Mouse (Mus musculus) left cerebral cortex, adult 2 months (tissue): ENCODE measurements at regions not wholly inside any gene's neighbourhood (a gene's known extent, or its start where the extent isn't known, plus 50 kb on each side); places are given as distances from the start of the nearest gene placed in this dataset.
A peak's percentile ranks its signal among the peaks of the same experiment; 100 is the strongest.

Source experiments
- DNase-seq, 2 experiments: peaks; one replicate each; pipeline ENCODE4 v3.0.0; 2021 to 2022; ENCODE audit warnings: low spot score in 2 of 2, mixed read lengths in 1 of 2; ENCODE audit errors: extremely low spot score in 1 of 2
- H3K27ac ChIP-seq: fragments of 200-600 bp; 2 replicates; pipeline ENCODE4 v1.8.1; 2022
- H3K4me3 ChIP-seq: fragments of 200-600 bp; 2 replicates; pipeline ENCODE4 v1.8.1; 2022
- CTCF ChIP-seq: fragments of 200-600 bp; IDR thresholded peaks from 2 replicates; pipeline ENCODE4 v1.8.1; 2022; ENCODE audit warnings: antibody characterized with exemption, mild to moderate bottlenecking, moderate library complexity
- intact Hi-C: fragments of 180-260 bp; cut with DNase I; formaldehyde crosslinking; loops from one replicate; pipeline ENCODE4 v1.15.1; 2025

DNA sequence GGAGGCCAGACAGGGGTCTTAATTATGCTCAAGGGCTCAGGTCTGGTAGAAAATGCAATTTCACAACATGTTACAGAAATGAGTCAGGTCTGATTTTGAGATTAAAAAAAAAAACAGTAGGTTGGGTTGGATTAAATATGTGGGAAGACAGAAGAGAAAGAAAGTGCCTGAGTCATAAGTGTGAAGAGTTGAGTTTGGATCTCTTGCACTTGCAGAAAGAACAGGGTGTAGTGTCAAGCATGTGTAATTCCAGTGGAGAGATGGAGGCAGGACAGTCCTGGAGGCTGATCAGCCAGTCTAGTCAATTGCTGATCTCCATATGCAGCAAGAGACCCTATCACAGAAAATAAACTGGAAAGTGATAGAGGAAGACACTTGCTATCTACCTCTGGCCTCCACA is 76.2 kb upstream of the Fam92a start:
- H3K4me3 ChIP-seq, result no peak overlapping the region
- DNase-seq, result no peak
- no peak overlapping the region for H3K27ac ChIP-seq
- intact Hi-C loops, result loop anchor here (10.0 kb wide), 2 partner anchors 257 to 897 kb away; no protein-coding TSS in a partner anchor
- TF ChIP-seq CTCF, result no peak

DNA sequence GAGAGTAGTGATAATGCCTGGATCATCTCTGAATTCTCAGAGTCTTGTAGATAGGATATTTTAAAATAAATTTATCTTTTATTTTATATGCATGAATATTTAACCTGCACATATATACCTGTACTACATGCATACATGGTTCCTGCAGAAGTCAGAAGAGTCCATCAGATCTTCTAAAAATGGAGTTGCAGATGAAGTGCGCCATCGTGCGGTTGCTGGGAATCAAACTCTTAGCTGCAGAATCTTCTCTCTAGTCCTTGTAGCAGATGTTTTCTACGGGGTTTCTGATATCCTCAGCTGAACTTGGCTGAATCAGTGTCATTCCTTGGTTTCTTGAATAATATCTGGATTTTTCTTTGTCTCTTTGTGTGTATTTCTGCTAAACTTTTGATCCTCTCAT is 74.8 kb upstream of the Fam92a start:
- Histone ChIP-seq H3K4me3 (no peak overlapping the region), H3K27ac (no peak overlapping the region)
- intact Hi-C loops, result loop anchor here (10.0 kb wide), 2 partner anchors 258 to 898 kb away; no protein-coding TSS in a partner anchor
- TF ChIP-seq CTCF, result no peak
- DNase-seq, result no peak

DNA sequence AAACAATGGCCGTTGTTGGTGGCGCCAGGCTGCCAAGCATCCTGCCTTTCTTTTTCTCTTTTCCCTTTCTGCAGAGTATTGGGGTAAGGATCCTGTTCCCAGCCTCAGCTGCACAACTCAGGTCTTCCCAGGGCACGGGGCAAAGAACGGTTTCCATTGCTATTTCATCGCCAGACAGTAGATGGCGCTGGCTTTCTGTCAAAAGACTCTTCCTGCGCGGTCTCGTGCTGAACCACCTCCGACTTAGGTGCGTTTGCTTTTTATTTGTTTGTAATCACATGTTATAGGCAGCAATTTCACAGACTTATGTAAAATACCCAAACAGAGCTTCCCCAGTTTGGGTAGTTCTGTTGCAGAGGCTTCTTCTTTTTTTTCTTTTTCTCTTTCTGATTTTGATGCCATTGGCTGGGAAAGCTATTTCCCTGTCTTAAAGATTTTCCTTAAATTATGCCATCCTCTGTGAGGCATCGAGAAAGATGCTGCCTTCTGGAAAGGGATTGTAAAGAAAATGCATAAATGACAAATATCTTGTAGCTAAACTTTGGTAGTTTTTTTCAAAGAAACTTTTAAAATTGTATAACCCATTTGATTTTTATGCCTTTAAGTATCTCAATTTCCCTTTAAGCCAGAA is 69.2 kb upstream of the Fam92a start:
- TF ChIP-seq CTCF, result peak; percentile 90
- no peak overlapping the region for H3K27ac ChIP-seq
- intact Hi-C loops, result loop anchor here (2.0 to 10.0 kb wide), 5 partner anchors 211 to 1536 kb away; no protein-coding TSS in a partner anchor
- H3K4me3 ChIP-seq, result peak overlapping the region; percentile 36
- DNase-seq, result peak; percentile 70 to 71

DNA sequence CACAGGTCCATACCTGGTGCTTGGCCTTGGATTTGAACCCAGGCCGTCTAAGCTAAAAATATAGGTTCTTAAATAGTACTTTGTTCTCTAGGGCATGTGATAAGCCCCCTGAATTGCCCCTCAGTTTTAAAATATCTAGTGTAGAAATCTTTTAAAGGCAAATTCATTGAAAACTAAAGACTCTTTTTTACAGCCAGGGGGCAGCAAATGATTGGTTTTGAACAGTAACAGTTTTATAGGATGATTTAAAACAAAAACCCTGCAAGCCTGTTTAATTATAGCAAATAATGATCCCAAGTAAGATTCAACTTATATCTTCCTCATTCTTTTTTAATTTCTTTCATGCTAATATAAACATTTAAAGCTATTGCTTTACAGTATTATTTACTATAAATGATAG is 58.9 kb upstream of the Fam92a start:
- TF ChIP-seq CTCF, result peak; percentile 68
- Histone ChIP-seq H3K27ac (no peak overlapping the region), H3K4me3 (no peak overlapping the region)
- no peak for DNase-seq
- intact Hi-C loops, result loop anchor here (5.0 kb wide), 1 partner anchor 867 kb away; no protein-coding TSS in a partner anchor
